Mouse (Mus musculus): Measurements from ENCODE around the gene Sema3b. TPM values are rescaled to one million over a fixed set of nuclear protein-coding genes. Genes with fewer than 3 reads are reported as not detected.

Sema3b gene
- polyA plus RNA-seq, 1 experiment from 2014 or later, result 9.9 TPM

GRCm38 (mm10) chr9:107644495-107645152 lies 35.6 kb upstream of the Sema3b start:
- Histone ChIP-seq H3K9me3 (no peaks in the 10 kb centered on the region), H3K4me3 (peak overlapping the region; percentile 49), H3K4me2 (peak overlapping the region; percentile 76), H3K27me3 (replicated peaks) (peaks cover 11% of the 10 kb centered on the region; the same call in 1 of the 2 replicates), H3K36me3 (no peaks in the 10 kb centered on the region), H3K27ac (replicated peaks) (peak overlapping the region; percentile 62), H3K9ac (peak overlapping the region; percentile 82), H3K4me1 (peaks cover 18% of the 10 kb centered on the region)
- WGBS, result 3% methylated on average over 35 of the region's 35 CpGs
- ATAC-seq (ENCODE audit: extremely low read depth, insufficient number of reproducible peaks, low FRiP score, low TSS enrichment), result peak; percentile 60; the same call in 1 of the 2 replicates

GRCm38 (mm10) chr9:107643544-107644214 lies 34.6 kb upstream of the Sema3b start:
- Histone ChIP-seq H3K27ac (replicated peaks) (0 out of 2 replicates have a peak overlapping the region, but pooled peaks have one; percentile 62), H3K4me3 (peak overlapping the region; percentile 49), H3K27me3 (replicated peaks) (peaks cover 10% of the 10 kb centered on the region; the same call in 1 of the 2 replicates), H3K4me2 (peak overlapping the region; percentile 76), H3K9me3 (no peaks in the 10 kb centered on the region), H3K36me3 (no peaks in the 10 kb centered on the region), H3K4me1 (peaks cover 16% of the 10 kb centered on the region), H3K9ac (no peak overlapping the region; the same call in 1 of the 2 replicates)
- WGBS, result 86% methylated on average over 13 of the region's 13 CpGs
- no peak for ATAC-seq (ENCODE audit: extremely low read depth, insufficient number of reproducible peaks, low FRiP score, low TSS enrichment)

- Histone ChIP-seq H3K4me2 (no peak overlapping the region), H3K9me3 (no peaks in the 10 kb centered on the region), H3K9ac (no peak overlapping the region), H3K36me3 (no peaks in the 10 kb centered on the region), H3K4me3 (no peak overlapping the region), H3K4me1 (peaks cover 27% of the 10 kb centered on the region), H3K27ac (replicated peaks) (no peak overlapping the region), H3K27me3 (replicated peaks) (peaks cover 10% of the 10 kb centered on the region; the same call in 1 of the 2 replicates)
- 57% methylated on average over 8 of the region's 8 CpGs for WGBS
- ATAC-seq (ENCODE audit: extremely low read depth, insufficient number of reproducible peaks, low FRiP score, low TSS enrichment), result no peak
Observed at GRCm38 (mm10) chr9:107641666-107642065, 32.6 kb upstream of the Sema3b start.

- peak overlapping the region; percentile 44; the same call in 1 of the 2 replicates for H3K9ac ChIP-seq
- peaks cover 37% of the 10 kb centered on the region for H3K4me1 ChIP-seq
- 25% methylated on average over 8 of the region's 8 CpGs for WGBS
- no peaks in the 10 kb centered on the region for H3K36me3 ChIP-seq
- no peak for ATAC-seq (ENCODE audit: extremely low read depth, insufficient number of reproducible peaks, low FRiP score, low TSS enrichment)
- no peaks in the 10 kb centered on the region for H3K9me3 ChIP-seq
- H3K27ac ChIP-seq (replicated peaks), result peak overlapping the region; percentile 32; the same call in 1 of the 2 replicates
- H3K4me2 ChIP-seq, result no peak overlapping the region
- H3K27me3 ChIP-seq (replicated peaks), result peaks cover 4% of the 10 kb centered on the region; the same call in 1 of the 2 replicates
- H3K4me3 ChIP-seq, result no peak overlapping the region
Observed at GRCm38 (mm10) chr9:107640257-107640772, 31.3 kb upstream of the Sema3b start.

GRCm38 (mm10) chr9:107637070-107637469 lies 28.0 kb upstream of the Sema3b start:
- Histone ChIP-seq H3K27me3 (replicated peaks) (no peaks in the 10 kb centered on the region), H3K4me2 (peak overlapping the region; percentile 4), H3K9ac (peak overlapping the region; percentile 30; the same call in 1 of the 2 replicates), H3K4me1 (peaks cover 37% of the 10 kb centered on the region), H3K4me3 (no peak overlapping the region), H3K27ac (replicated peaks) (no peak overlapping the region), H3K9me3 (no peaks in the 10 kb centered on the region), H3K36me3 (peaks cover 6% of the 10 kb centered on the region; the same call in 1 of the 2 replicates)
- WGBS, result 27% methylated on average over 7 of the region's 7 CpGs
- ATAC-seq (ENCODE audit: extremely low read depth, insufficient number of reproducible peaks, low FRiP score, low TSS enrichment), result no peak

GRCm38 (mm10) chr9:107635279-107636028 lies 26.4 kb upstream of the Sema3b start, which contains the start of gene Gnai2:
Gnai2 (minus strand) TSS chr9:107635367.
- H3K9ac ChIP-seq, result peak within 1 kb of the TSS; percentile 95
- H3K36me3 ChIP-seq, result peaks cover 16% of the 10 kb centered on the region; the same call in 1 of the 2 replicates
- H3K4me3 ChIP-seq, result peak within 1 kb of the TSS; percentile 84
- no peaks in the 10 kb centered on the region for H3K9me3 ChIP-seq
- H3K4me2 ChIP-seq, result peak within 1 kb of the TSS; percentile 78
- peak within 1 kb of the TSS; percentile 96 for H3K27ac ChIP-seq (replicated peaks)
- H3K27me3 ChIP-seq (replicated peaks), result no peaks in the 10 kb centered on the region
- WGBS, result 4% methylated on average over 38 of the region's 38 CpGs
- ATAC-seq (ENCODE audit: extremely low read depth, insufficient number of reproducible peaks, low FRiP score, low TSS enrichment), result peak; percentile 93
- H3K4me1 ChIP-seq, result peaks cover 53% of the 10 kb centered on the region

GRCm38 (mm10) chr9:107634406-107635278 lies 25.6 kb upstream of the Sema3b start:
- Histone ChIP-seq H3K9ac (peak overlapping the region; percentile 95), H3K36me3 (peaks cover 19% of the 10 kb centered on the region; the same call in 1 of the 2 replicates), H3K4me1 (peaks cover 59% of the 10 kb centered on the region), H3K4me3 (peak overlapping the region; percentile 84), H3K4me2 (peak overlapping the region; percentile 78), H3K9me3 (no peaks in the 10 kb centered on the region), H3K27me3 (replicated peaks) (no peaks in the 10 kb centered on the region), H3K27ac (replicated peaks) (peak overlapping the region; percentile 96)
- peak; percentile 1; the same call in 1 of the 2 replicates for ATAC-seq (ENCODE audit: extremely low read depth, insufficient number of reproducible peaks, low FRiP score, low TSS enrichment)
- WGBS, result 2% methylated on average over 35 of the region's 35 CpGs

GRCm38 (mm10) chr9:107633661-107634405 lies 24.8 kb upstream of the Sema3b start:
- WGBS, result 2% methylated on average over 15 of the region's 15 CpGs
- Histone ChIP-seq H3K4me1 (peaks cover 67% of the 10 kb centered on the region), H3K4me3 (peak overlapping the region; percentile 84), H3K27me3 (replicated peaks) (no peaks in the 10 kb centered on the region), H3K9me3 (no peaks in the 10 kb centered on the region), H3K36me3 (peaks cover 25% of the 10 kb centered on the region; the same call in 1 of the 2 replicates), H3K9ac (peak overlapping the region; percentile 95), H3K27ac (replicated peaks) (peak overlapping the region; percentile 96), H3K4me2 (peak overlapping the region; percentile 78)
- no peak for ATAC-seq (ENCODE audit: extremely low read depth, insufficient number of reproducible peaks, low FRiP score, low TSS enrichment)

GRCm38 (mm10) chr9:107633091-107633660 lies 24.1 kb upstream of the Sema3b start:
- Histone ChIP-seq H3K4me3 (peak overlapping the region; percentile 84), H3K9ac (peak overlapping the region; percentile 95), H3K9me3 (no peaks in the 10 kb centered on the region), H3K4me1 (peaks cover 73% of the 10 kb centered on the region), H3K36me3 (peaks cover 31% of the 10 kb centered on the region; the same call in 1 of the 2 replicates), H3K4me2 (peak overlapping the region; percentile 78), H3K27me3 (replicated peaks) (no peaks in the 10 kb centered on the region), H3K27ac (replicated peaks) (peak overlapping the region; percentile 96)
- 2% methylated on average over 33 of the region's 33 CpGs for WGBS
- peak; percentile 14; the same call in 1 of the 2 replicates for ATAC-seq (ENCODE audit: extremely low read depth, insufficient number of reproducible peaks, low FRiP score, low TSS enrichment)

Data from heart, embryonic 13.5 days (tissue).